Mouse (Mus musculus): ENCODE measurements at regions not wholly inside any gene's neighbourhood (a gene's known extent, or its start where the extent isn't known, plus 50 kb on each side); places are given as distances from the start of the nearest gene placed in this dataset.

- DNase-seq = no peak
- intact Hi-C loops (cut with DNase I) = no loop called here
These were observed 404.2 kb upstream of the Cntn3 start for GRCm38 (mm10) chr6:102977122-102977521.

GRCm38 (mm10) chr6:103023326-103023725, 450.4 kb upstream of the Cntn3 start:
- no peak for DNase-seq
- intact Hi-C loops (cut with DNase I) = no loop called here

- intact Hi-C loops (cut with DNase I) = no loop called here
- DNase-seq = no peak
These were observed 451.1 kb upstream of the Cntn3 start for GRCm38 (mm10) chr6:103024006-103024405.

GRCm38 (mm10) chr6:103028150-103028549, 455.2 kb upstream of the Cntn3 start:
- no peak for DNase-seq
- intact Hi-C loops (cut with DNase I) = no loop called here

GRCm38 (mm10) chr6:103033418-103033817, 460.5 kb upstream of the Cntn3 start:
- intact Hi-C loops (cut with DNase I) = no loop called here
- no peak for DNase-seq

GRCm38 (mm10) chr6:103033919-103034318, 461.0 kb upstream of the Cntn3 start:
- intact Hi-C loops (cut with DNase I) = no loop called here
- DNase-seq = no peak

- DNase-seq = no peak
- intact Hi-C loops (cut with DNase I) = no loop called here
These were observed 449.8 kb upstream of the Chl1 start for GRCm38 (mm10) chr6:103060591-103060990.

- no peak for DNase-seq
- intact Hi-C loops (cut with DNase I) = no loop called here
These were observed 404.2 kb upstream of the Chl1 start for GRCm38 (mm10) chr6:103106189-103106588.

GRCm38 (mm10) chr6:103119537-103119936, 390.8 kb upstream of the Chl1 start:
- intact Hi-C loops (cut with DNase I) = no loop called here
- no peak for DNase-seq

- intact Hi-C loops (cut with DNase I) = no loop called here
- DNase-seq = no peak
These were observed 369.5 kb upstream of the Chl1 start for GRCm38 (mm10) chr6:103140851-103141250.

- intact Hi-C loops (cut with DNase I) = no loop called here
- no peak for DNase-seq
These were observed 332.5 kb upstream of the Chl1 start for GRCm38 (mm10) chr6:103177851-103178250.

- no peak for DNase-seq
- intact Hi-C loops (cut with DNase I) = no loop called here
These were observed 327.0 kb upstream of the Chl1 start for GRCm38 (mm10) chr6:103183355-103183754.

- intact Hi-C loops (cut with DNase I) = loop anchor here (10.0 kb wide), 1 partner anchor 1542 kb away; no protein-coding TSS in a partner anchor
- DNase-seq = no peak
These were observed 313.5 kb upstream of the Chl1 start for GRCm38 (mm10) chr6:103196838-103197237.

GRCm38 (mm10) chr6:103201605-103202004, 308.8 kb upstream of the Chl1 start:
- intact Hi-C loops (cut with DNase I) = no loop called here
- no peak for DNase-seq

GRCm38 (mm10) chr6:103209202-103209601, 301.2 kb upstream of the Chl1 start:
- no peak for DNase-seq
- intact Hi-C loops (cut with DNase I) = no loop called here

- peak; percentile 6 to 7 for DNase-seq
- intact Hi-C loops (cut with DNase I) = no loop called here
These were observed 297.2 kb upstream of the Chl1 start for GRCm38 (mm10) chr6:103213160-103213559.

GRCm38 (mm10) chr6:103236896-103237295, 273.5 kb upstream of the Chl1 start:
- DNase-seq = no peak
- intact Hi-C loops (cut with DNase I) = no loop called here

- intact Hi-C loops (cut with DNase I) = no loop called here
- no peak for DNase-seq
These were observed 241.4 kb upstream of the Chl1 start for GRCm38 (mm10) chr6:103268984-103269383.

- DNase-seq = no peak
- intact Hi-C loops (cut with DNase I) = no loop called here
These were observed 238.2 kb upstream of the Chl1 start for GRCm38 (mm10) chr6:103272216-103272615.

- intact Hi-C loops (cut with DNase I) = no loop called here
- DNase-seq = no peak
These were observed 235.3 kb upstream of the Chl1 start for GRCm38 (mm10) chr6:103275071-103275470.

- no peak for DNase-seq
- intact Hi-C loops (cut with DNase I) = no loop called here
These were observed 234.9 kb upstream of the Chl1 start for GRCm38 (mm10) chr6:103275476-103275875.

GRCm38 (mm10) chr6:103296015-103296414, 214.4 kb upstream of the Chl1 start:
- DNase-seq = no peak
- intact Hi-C loops (cut with DNase I) = no loop called here
